Mouse (Mus musculus): ENCODE measurements around the gene B3gat1. TPM values are rescaled to one million over a fixed set of nuclear protein-coding genes. Genes with fewer than 3 reads are reported as not detected.

Gene B3gat1
- polyA plus RNA-seq (2015; fragmentation: Nextera tagmentation; extraction: Ambion mirVana), result 0.11 TPM in 1 of 2 replicates, not detected in the other

GRCm38 (mm10) chr9:26733206-26733891 lies at the start of gene B3gat1:
TSS of gene B3gat1 (plus strand) at chr9:26733728.
- Histone ChIP-seq H3K36me3 (ENCODE audit: control insufficient read depth, insufficient read depth, low read length) (no peaks in the 10 kb centered on the region), H3K27me3 (ENCODE audit: control insufficient read depth, insufficient read depth, low read depth, low read length) (peaks cover 33% of the 10 kb centered on the region), H3K4me2 (ENCODE audit: low read depth, low read length) (peak within 1 kb of the TSS; percentile 73), H3K9ac (ENCODE audit: low read length) (no peak within 1 kb of the TSS), H3K4me3 (ENCODE audit: low read length) (peak within 1 kb of the TSS; percentile 38), H3K9me3 (ENCODE audit: control insufficient read depth, low read length) (no peaks in the 10 kb centered on the region), H3K4me1 (replicated peaks; ENCODE audit: control insufficient read depth, insufficient read depth, low read length) (no peaks in the 10 kb centered on the region), H3K27ac (ENCODE audit: low read length) (no peak within 1 kb of the TSS)
- peak; percentile 61 for ATAC-seq (ENCODE audit: low read depth)
- WGBS, result 1% methylated on average over 36 of the region's 65 CpGs

GRCm38 (mm10) chr9:26689171-26689570 lies 44.4 kb upstream of the B3gat1 start:
- no peaks in the 10 kb centered on the region for H3K27me3 ChIP-seq (ENCODE audit: control insufficient read depth, insufficient read depth, low read depth, low read length)
- WGBS, result 63% methylated on average over 1 of the region's 1 CpGs
- no peak overlapping the region for H3K4me3 ChIP-seq (ENCODE audit: low read length)
- H3K4me1 ChIP-seq (replicated peaks; ENCODE audit: control insufficient read depth, insufficient read depth, low read length), result no peaks in the 10 kb centered on the region
- no peak for ATAC-seq (ENCODE audit: low read depth)
- no peak overlapping the region for H3K27ac ChIP-seq (ENCODE audit: low read length)
- no peaks in the 10 kb centered on the region for H3K36me3 ChIP-seq (ENCODE audit: control insufficient read depth, insufficient read depth, low read length)
- H3K4me2 ChIP-seq (ENCODE audit: low read depth, low read length), result no peak overlapping the region
- no peak overlapping the region for H3K9ac ChIP-seq (ENCODE audit: low read length)
- no peaks in the 10 kb centered on the region for H3K9me3 ChIP-seq (ENCODE audit: control insufficient read depth, low read length)

GRCm38 (mm10) chr9:26689956-26690698 lies 43.4 kb upstream of the B3gat1 start:
- no peaks in the 10 kb centered on the region for H3K27me3 ChIP-seq (ENCODE audit: control insufficient read depth, insufficient read depth, low read depth, low read length)
- H3K27ac ChIP-seq (ENCODE audit: low read length), result no peak overlapping the region
- no peak for ATAC-seq (ENCODE audit: low read depth)
- no peaks in the 10 kb centered on the region for H3K36me3 ChIP-seq (ENCODE audit: control insufficient read depth, insufficient read depth, low read length)
- H3K9me3 ChIP-seq (ENCODE audit: control insufficient read depth, low read length), result no peaks in the 10 kb centered on the region
- no peak overlapping the region for H3K9ac ChIP-seq (ENCODE audit: low read length)
- no peaks in the 10 kb centered on the region for H3K4me1 ChIP-seq (replicated peaks; ENCODE audit: control insufficient read depth, insufficient read depth, low read length)
- H3K4me3 ChIP-seq (ENCODE audit: low read length), result no peak overlapping the region
- WGBS, result 59% methylated on average over 7 of the region's 7 CpGs
- H3K4me2 ChIP-seq (ENCODE audit: low read depth, low read length), result no peak overlapping the region

GRCm38 (mm10) chr9:26692641-26693040 lies 40.9 kb upstream of the B3gat1 start:
- Histone ChIP-seq H3K9ac (ENCODE audit: low read length) (no peak overlapping the region), H3K4me1 (replicated peaks; ENCODE audit: control insufficient read depth, insufficient read depth, low read length) (no peaks in the 10 kb centered on the region), H3K9me3 (ENCODE audit: control insufficient read depth, low read length) (no peaks in the 10 kb centered on the region), H3K4me2 (ENCODE audit: low read depth, low read length) (no peak overlapping the region), H3K4me3 (ENCODE audit: low read length) (no peak overlapping the region), H3K36me3 (ENCODE audit: control insufficient read depth, insufficient read depth, low read length) (no peaks in the 10 kb centered on the region), H3K27ac (ENCODE audit: low read length) (no peak overlapping the region), H3K27me3 (ENCODE audit: control insufficient read depth, insufficient read depth, low read depth, low read length) (no peaks in the 10 kb centered on the region)
- no peak for ATAC-seq (ENCODE audit: low read depth)
- 63% methylated on average over 4 of the region's 4 CpGs for WGBS

GRCm38 (mm10) chr9:26694656-26695055 lies 38.9 kb upstream of the B3gat1 start:
- no peak overlapping the region for H3K9ac ChIP-seq (ENCODE audit: low read length)
- WGBS, result 90% methylated on average over 3 of the region's 3 CpGs
- no peak for ATAC-seq (ENCODE audit: low read depth)

GRCm38 (mm10) chr9:26695178-26695577 lies 38.4 kb upstream of the B3gat1 start:
- no peak for ATAC-seq (ENCODE audit: low read depth)
- no peaks in the 10 kb centered on the region for H3K36me3 ChIP-seq (ENCODE audit: control insufficient read depth, insufficient read depth, low read length)
- no peaks in the 10 kb centered on the region for H3K4me1 ChIP-seq (replicated peaks; ENCODE audit: control insufficient read depth, insufficient read depth, low read length)
- H3K27me3 ChIP-seq (ENCODE audit: control insufficient read depth, insufficient read depth, low read depth, low read length), result no peaks in the 10 kb centered on the region
- H3K4me3 ChIP-seq (ENCODE audit: low read length), result no peak overlapping the region
- H3K9me3 ChIP-seq (ENCODE audit: control insufficient read depth, low read length), result no peaks in the 10 kb centered on the region
- H3K9ac ChIP-seq (ENCODE audit: low read length), result no peak overlapping the region
- H3K27ac ChIP-seq (ENCODE audit: low read length), result no peak overlapping the region
- no peak overlapping the region for H3K4me2 ChIP-seq (ENCODE audit: low read depth, low read length)
- WGBS, result 80% methylated on average over 5 of the region's 5 CpGs

More at GRCm38 (mm10) chr9:26694656-26695055, 38.9 kb upstream of the B3gat1 start:
- H3K9me3 ChIP-seq (ENCODE audit: control insufficient read depth, low read length), result no peaks in the 10 kb centered on the region
- no peaks in the 10 kb centered on the region for H3K36me3 ChIP-seq (ENCODE audit: control insufficient read depth, insufficient read depth, low read length)
- H3K4me3 ChIP-seq (ENCODE audit: low read length), result no peak overlapping the region
- no peaks in the 10 kb centered on the region for H3K27me3 ChIP-seq (ENCODE audit: control insufficient read depth, insufficient read depth, low read depth, low read length)
- H3K4me2 ChIP-seq (ENCODE audit: low read depth, low read length), result no peak overlapping the region
- H3K4me1 ChIP-seq (replicated peaks; ENCODE audit: control insufficient read depth, insufficient read depth, low read length), result no peaks in the 10 kb centered on the region
- no peak overlapping the region for H3K27ac ChIP-seq (ENCODE audit: low read length)

- Histone ChIP-seq H3K27ac (ENCODE audit: low read length) (no peak overlapping the region), H3K4me2 (ENCODE audit: low read depth, low read length) (no peak overlapping the region), H3K9ac (ENCODE audit: low read length) (no peak overlapping the region), H3K27me3 (ENCODE audit: control insufficient read depth, insufficient read depth, low read depth, low read length) (no peaks in the 10 kb centered on the region), H3K4me1 (replicated peaks; ENCODE audit: control insufficient read depth, insufficient read depth, low read length) (no peaks in the 10 kb centered on the region), H3K36me3 (ENCODE audit: control insufficient read depth, insufficient read depth, low read length) (no peaks in the 10 kb centered on the region), H3K9me3 (ENCODE audit: control insufficient read depth, low read length) (no peaks in the 10 kb centered on the region), H3K4me3 (ENCODE audit: low read length) (no peak overlapping the region)
- no peak for ATAC-seq (ENCODE audit: low read depth)
- 71% methylated on average over 2 of the region's 2 CpGs for WGBS
Measured at GRCm38 (mm10) chr9:26698286-26698685, 35.2 kb upstream of the B3gat1 start.

- Histone ChIP-seq H3K27ac (ENCODE audit: low read length) (no peak overlapping the region), H3K27me3 (ENCODE audit: control insufficient read depth, insufficient read depth, low read depth, low read length) (no peaks in the 10 kb centered on the region), H3K9me3 (ENCODE audit: control insufficient read depth, low read length) (no peaks in the 10 kb centered on the region), H3K4me2 (ENCODE audit: low read depth, low read length) (no peak overlapping the region), H3K4me1 (replicated peaks; ENCODE audit: control insufficient read depth, insufficient read depth, low read length) (no peaks in the 10 kb centered on the region), H3K36me3 (ENCODE audit: control insufficient read depth, insufficient read depth, low read length) (no peaks in the 10 kb centered on the region), H3K9ac (ENCODE audit: low read length) (no peak overlapping the region), H3K4me3 (ENCODE audit: low read length) (no peak overlapping the region)
- ATAC-seq (ENCODE audit: low read depth), result no peak
- WGBS, result 77% methylated on average over 2 of the region's 2 CpGs
Measured at GRCm38 (mm10) chr9:26700329-26700728, 33.2 kb upstream of the B3gat1 start.

- H3K9me3 ChIP-seq (ENCODE audit: control insufficient read depth, low read length), result no peaks in the 10 kb centered on the region
- H3K4me2 ChIP-seq (ENCODE audit: low read depth, low read length), result no peak overlapping the region
- H3K27ac ChIP-seq (ENCODE audit: low read length), result no peak overlapping the region
- H3K9ac ChIP-seq (ENCODE audit: low read length), result no peak overlapping the region
- H3K36me3 ChIP-seq (ENCODE audit: control insufficient read depth, insufficient read depth, low read length), result no peaks in the 10 kb centered on the region
- ATAC-seq (ENCODE audit: low read depth), result no peak
- H3K27me3 ChIP-seq (ENCODE audit: control insufficient read depth, insufficient read depth, low read depth, low read length), result no peaks in the 10 kb centered on the region
- H3K4me1 ChIP-seq (replicated peaks; ENCODE audit: control insufficient read depth, insufficient read depth, low read length), result no peaks in the 10 kb centered on the region
- H3K4me3 ChIP-seq (ENCODE audit: low read length), result no peak overlapping the region
- WGBS, result 54% methylated on average over 3 of the region's 3 CpGs
Measured at GRCm38 (mm10) chr9:26718388-26718787, 15.1 kb upstream of the B3gat1 start.

Measured in lung, embryonic 16.5 days (tissue).